Mouse (Mus musculus) activated CD4-positive, CD25-positive, alpha-beta regulatory T cell, adult 4 months (primary cell): ENCODE data around the gene Pla2g4b. TPM values are rescaled to one million over a fixed set of nuclear protein-coding genes. Genes with fewer than 3 reads are reported as not detected.

Experiments
- ATAC-seq: one replicate; pipeline ENCODE4 v1.8.0; 2017
- polyA plus RNA-seq, 2 experiments: library from polyadenylated mRNA; unstranded; fragments of 100-300 nt; shearing (Covaris generic); gene quantifications; one replicate each; pipeline ENCODE4 v1.2.1; 2017

The Pla2g4b gene
- polyA plus RNA-seq, 2 experiments from 2014 or later, result 1.7 to 2.3 TPM

DNA sequence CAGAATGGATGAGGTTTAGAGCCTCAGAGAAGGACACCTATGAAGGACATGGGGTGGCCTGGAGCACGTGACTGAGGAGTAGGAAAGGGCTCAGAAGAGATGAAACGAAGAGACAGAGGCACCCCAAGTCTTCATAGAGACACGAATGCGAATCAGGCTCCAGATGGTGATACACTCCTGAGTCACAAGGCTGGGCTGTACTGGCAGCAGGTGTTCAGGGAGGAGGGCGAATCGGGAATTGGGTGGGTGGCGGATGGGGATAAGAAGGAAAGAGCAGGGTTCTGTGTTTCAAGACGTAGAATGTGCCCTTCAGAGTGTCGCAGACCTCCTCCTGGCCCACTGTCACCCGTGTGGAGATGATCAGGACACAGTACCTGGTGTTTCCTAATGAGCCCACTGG is 32.0 kb downstream of the Pla2g4b start:
- ATAC-seq, result no peak

DNA sequence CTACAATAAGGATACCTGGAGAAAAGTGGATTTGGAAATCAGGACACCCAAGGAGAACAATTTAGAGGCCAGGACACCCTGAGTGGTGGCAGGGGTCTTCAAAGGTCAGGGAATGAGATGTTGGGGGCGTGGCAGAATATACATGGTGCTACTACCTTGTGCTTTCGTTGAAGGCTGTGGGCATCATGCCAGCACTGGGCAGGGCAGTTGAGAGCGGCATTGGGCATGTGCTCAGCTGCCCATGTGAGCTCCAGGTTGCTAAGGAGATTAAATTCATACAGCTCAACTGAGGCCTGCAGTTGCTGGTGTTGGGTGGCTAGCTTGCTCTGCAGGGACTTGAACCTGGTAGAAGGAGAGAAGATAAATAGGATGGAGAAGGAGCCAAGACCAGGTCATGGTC is 33.0 kb downstream of the Pla2g4b start:
- ATAC-seq, result no peak

- ATAC-seq, result no peak
These were observed 35.6 kb downstream of the Pla2g4b start for GRCm38 (mm10) chr2:120068555-120069465.

DNA sequence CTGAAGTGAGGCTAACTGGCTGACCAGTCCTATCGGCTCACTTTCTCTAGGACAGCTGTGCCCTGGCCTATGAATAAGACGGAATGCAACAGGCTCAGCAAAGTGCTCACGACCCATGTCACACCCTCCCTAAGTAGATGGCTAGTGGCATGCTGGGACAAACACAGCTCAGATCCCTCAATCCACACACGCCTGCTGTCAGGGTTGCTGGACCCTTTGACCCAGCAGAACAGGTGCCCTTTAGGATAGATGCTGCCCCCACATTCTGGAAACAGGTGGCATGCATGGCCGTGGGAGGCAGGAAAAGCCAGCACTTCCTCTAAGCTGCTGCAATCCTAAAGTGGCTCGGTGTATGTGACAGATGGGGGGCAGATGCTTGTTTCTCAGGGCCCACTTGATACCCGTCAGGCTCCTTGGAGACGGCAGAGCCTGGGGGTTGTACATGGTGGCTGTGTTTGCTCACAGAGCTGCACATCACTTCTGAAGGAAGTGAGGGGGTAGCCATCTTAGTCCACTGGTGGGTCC is 36.3 kb downstream of the Pla2g4b start:
- ATAC-seq, result no peak

DNA sequence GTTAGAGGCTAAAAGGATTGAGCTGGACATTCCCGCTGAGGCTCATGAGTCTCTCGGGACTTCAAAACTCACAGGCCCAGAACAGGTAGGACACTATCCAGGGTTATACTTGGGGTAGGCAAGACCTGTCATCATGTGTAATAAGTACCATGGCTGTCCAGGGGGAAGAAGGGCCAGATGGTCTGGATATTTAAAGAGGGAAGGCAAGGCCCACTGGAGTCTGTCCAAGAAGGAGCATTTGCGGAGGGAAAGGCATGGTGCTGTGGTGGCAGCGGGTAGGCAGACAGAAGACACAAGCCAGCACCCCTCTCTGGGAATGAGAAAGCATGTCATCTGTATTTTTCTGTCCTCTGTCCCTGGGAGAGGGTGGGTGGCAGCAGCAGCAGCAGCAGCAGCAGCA is 40.9 kb downstream of the Pla2g4b start:
- no peak for ATAC-seq

- ATAC-seq, result no peak
These were observed 43.0 kb downstream of the Pla2g4b start for GRCm38 (mm10) chr2:120076076-120076705.

DNA sequence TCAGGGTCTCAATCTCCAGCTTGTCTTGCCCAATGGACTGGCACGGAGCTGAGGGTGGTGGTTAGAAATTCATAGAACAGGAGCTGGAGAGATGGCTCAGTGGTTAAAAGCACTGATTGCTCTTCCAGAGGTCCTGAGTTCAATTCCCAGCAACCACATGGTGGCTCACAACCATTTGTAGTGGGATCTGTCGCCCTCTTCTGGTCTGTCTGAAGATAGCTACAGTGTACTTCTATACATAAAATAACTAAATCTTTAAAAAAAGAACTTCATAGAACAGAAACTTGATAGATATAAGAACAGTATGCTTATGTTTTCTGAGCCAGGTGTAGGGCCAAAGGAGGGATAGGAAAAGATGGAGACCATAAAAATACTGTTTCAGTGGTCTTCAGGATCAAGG is 49.2 kb downstream of the Pla2g4b start:
- no peak for ATAC-seq

DNA sequence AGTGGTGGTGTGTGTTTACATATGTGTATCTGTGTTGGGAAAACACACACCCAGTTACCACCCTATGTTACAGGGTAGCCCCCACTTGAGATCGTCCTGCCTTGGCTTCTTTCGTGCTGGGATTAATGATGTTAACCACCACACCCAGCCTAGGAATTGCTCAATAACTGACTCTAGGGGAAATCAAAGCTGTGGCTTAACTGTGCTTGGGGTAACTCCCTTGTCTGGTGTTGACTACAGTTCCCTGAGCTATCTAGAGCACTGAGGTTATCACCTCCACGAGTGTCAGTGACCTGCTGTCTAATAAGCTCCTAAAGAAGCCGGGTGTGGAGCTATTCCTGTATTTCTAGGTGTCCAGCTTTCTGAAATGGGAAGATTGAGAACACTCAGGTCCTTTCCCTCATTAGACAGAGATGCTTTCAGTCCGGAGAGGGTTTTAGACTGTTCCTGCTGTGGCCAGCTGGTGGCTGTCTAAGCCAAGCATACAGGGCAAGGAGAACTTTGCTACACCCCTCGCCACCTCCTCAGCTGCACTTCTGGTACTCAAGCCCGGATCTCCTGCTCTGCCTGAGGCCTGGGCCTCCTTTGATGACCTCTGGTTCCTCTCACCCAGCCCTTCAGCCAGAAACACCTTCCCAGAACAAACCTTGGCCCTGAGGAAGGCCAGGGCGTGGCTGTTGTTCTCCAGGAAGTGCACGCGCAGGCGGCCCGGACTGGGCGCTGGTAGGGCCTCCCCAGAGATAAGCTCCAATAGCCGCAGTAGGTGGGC is 51.6 kb downstream of the Pla2g4b start:
- no peak for ATAC-seq

- ATAC-seq, result no peak
These were observed 52.8 kb downstream of the Pla2g4b start for GRCm38 (mm10) chr2:120086038-120086437.

- no peak for ATAC-seq
These were observed 54.2 kb downstream of the Pla2g4b start for GRCm38 (mm10) chr2:120087391-120087790.

DNA sequence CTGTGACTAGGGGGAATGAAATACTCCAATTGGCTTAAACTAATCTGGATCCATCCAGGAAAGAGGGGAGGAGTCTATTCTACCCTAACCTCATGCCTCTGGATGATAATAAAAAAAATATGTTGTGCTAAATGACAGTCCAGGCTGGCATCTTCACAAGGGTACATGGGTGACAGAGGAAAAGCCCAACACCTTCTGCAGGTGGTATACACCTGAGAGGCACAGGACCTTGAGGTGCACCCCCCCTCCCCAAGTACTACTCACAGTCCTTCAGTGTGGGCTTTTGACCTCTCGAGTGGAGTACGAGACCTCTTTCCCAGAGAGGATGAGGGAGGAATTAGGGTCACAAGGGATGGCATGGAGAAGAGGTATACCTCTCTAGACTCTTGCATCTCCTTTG is 54.7 kb downstream of the Pla2g4b start:
- no peak for ATAC-seq

DNA sequence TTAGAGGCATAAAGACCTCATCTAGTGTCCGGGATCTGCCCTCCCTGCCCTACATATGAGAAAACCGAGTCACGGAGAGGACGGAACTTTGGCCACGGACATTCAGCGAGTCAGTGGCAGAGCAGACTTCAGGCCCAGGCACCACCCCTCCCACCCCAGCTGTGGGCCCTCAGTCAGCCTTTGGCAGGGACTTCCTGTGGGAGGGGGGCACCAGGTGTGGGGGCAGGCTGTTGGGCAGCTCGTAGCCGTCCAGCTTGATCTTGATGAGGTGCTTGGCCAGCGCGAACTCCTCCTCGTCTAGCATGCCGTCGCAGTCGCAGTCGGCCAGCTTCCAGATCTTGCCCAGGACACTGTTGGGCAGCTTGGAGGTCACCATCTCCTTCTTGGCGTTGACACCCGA is 57.8 kb downstream of the Pla2g4b start:
- ATAC-seq, result no peak

Other genes starting within 250 kb of the Pla2g4b start
- 10 to 100 TPM in 1 of 2 experiments, 1 to 10 TPM in 1; 10.0 to 18.1 TPM for gene Rpap1, start 245.9 kb upstream of the Pla2g4b start, polyA plus RNA-seq
- gene Tyro3, start 235.7 kb upstream of the Pla2g4b start, polyA plus RNA-seq, result 1 to 10 TPM; 1.6 to 3.2 TPM
- 10 to 100 TPM; 30.4 to 32.7 TPM for gene Mga, start 136.2 kb upstream of the Pla2g4b start, polyA plus RNA-seq
- gene Mapkbp1, start 60.7 kb upstream of the Pla2g4b start, polyA plus RNA-seq, result 1 to 10 TPM; 1.2 to 1.5 TPM
- gene Jmjd7, start 5.9 kb upstream of the Pla2g4b start, polyA plus RNA-seq, result 10 to 100 TPM; 19.2 to 24.2 TPM
- gene Gm28042, start 5.9 kb upstream of the Pla2g4b start, polyA plus RNA-seq, result 1 to 10 TPM in 1 of 2 experiments, under 1 TPM in 1; 0.93 to 2.2 TPM
- 1 to 10 TPM; 7.2 to 9.1 TPM for gene Ehd4, start 121.2 kb downstream of the Pla2g4b start, polyA plus RNA-seq
- gene Pla2g4e, start 211.9 kb downstream of the Pla2g4b start, polyA plus RNA-seq, result under 1 TPM in 1 of 2 experiments, not detected in 1; 0.07 TPM